Mouse (Mus musculus) E14TG2a.4 (cell line): ENCODE measurements at regions not wholly inside any gene's neighbourhood (a gene's known extent, or its start where the extent isn't known, plus 50 kb on each side); places are given as distances from the start of the nearest gene placed in this dataset.

Source experiments
- CTCF ChIP-seq: conservative IDR thresholded peaks from 2 replicates; pipeline ENCODE4 v1.5.1; 2014; ENCODE audit warnings: low read length
- NANOG ChIP-seq: IDR thresholded peaks from 2 replicates; pipeline ENCODE4 v1.6.1; 2014; ENCODE audit warnings: borderline replicate concordance, low read length, mixed read lengths
- POU5F1 ChIP-seq: IDR thresholded peaks from 2 replicates; pipeline ENCODE4 v1.6.1; 2014; ENCODE audit warnings: low read length, borderline replicate concordance

GRCm38 (mm10) chr16:51722682-51723081, 308.3 kb upstream of the Cblb start:
- TF ChIP-seq CTCF: no peak
- TF ChIP-seq POU5F1: no peak
- no peak for TF ChIP-seq NANOG
